Mouse (Mus musculus) spleen, postnatal 4 days (tissue): ENCODE data around the gene Borcs6.
A peak's percentile ranks its signal among the peaks of the same experiment; 100 is the strongest.
"Not testable (repeated sequence)": the region's sequence is repeated elsewhere in the genome, so short reads cannot be mapped to it uniquely, and the experiment has no call there.

Experiments used
- DNase-seq, 2 experiments: peaks; one replicate each; pipeline ENCODE4 v3.0.0; 2022; ENCODE audit warnings: low spot score in 2 of 2

Gene Borcs6

GRCm38 (mm10) chr11:69059357-69059974, at the start of gene Borcs6:
Gene Borcs6 (plus strand): TSS chr11:69059717.
- DNase-seq = peak; percentile 91 to 93

GRCm38 (mm10) chr11:69010400-69011323, 48.9 kb upstream of the Borcs6 start:
- DNase-seq = no peak

- not testable (repeated sequence) for DNase-seq
Measured at GRCm38 (mm10) chr11:69011445-69011844, 48.1 kb upstream of the Borcs6 start.

GRCm38 (mm10) chr11:69012071-69012601, 47.4 kb upstream of the Borcs6 start:
- peak; percentile 87 to 89 for DNase-seq

GRCm38 (mm10) chr11:69015644-69016441, 43.7 kb upstream of the Borcs6 start, which contains the start of gene Ctc1:
Gene Ctc1 (plus strand): TSS chr11:69015911.
- peak; percentile 90 to 93 for DNase-seq

- DNase-seq = no peak
Measured at GRCm38 (mm10) chr11:69016755-69017154, 42.8 kb upstream of the Borcs6 start.

GRCm38 (mm10) chr11:69020691-69021090, 38.8 kb upstream of the Borcs6 start:
- no peak for DNase-seq

- DNase-seq = no peak
Measured at GRCm38 (mm10) chr11:69026562-69026961, 33.0 kb upstream of the Borcs6 start.

- no peak for DNase-seq
Measured at GRCm38 (mm10) chr11:69028805-69029204, 30.7 kb upstream of the Borcs6 start.

- DNase-seq = no peak
Measured at GRCm38 (mm10) chr11:69033552-69033951, 26.0 kb upstream of the Borcs6 start.

- DNase-seq = no peak
Measured at GRCm38 (mm10) chr11:69034585-69034984, 24.9 kb upstream of the Borcs6 start.

- DNase-seq = peak in 1 of 2 experiments; percentile 65
Measured at GRCm38 (mm10) chr11:69035411-69035810, 24.1 kb upstream of the Borcs6 start.

- DNase-seq = peak; percentile 86 to 90
Measured at GRCm38 (mm10) chr11:69035849-69036248, 23.7 kb upstream of the Borcs6 start.

GRCm38 (mm10) chr11:69036486-69037230, 22.9 kb upstream of the Borcs6 start:
- DNase-seq = peak; percentile 85 to 93

GRCm38 (mm10) chr11:69037231-69038061, 22.1 kb upstream of the Borcs6 start:
- peak; percentile 82 to 89 for DNase-seq

- peak in 1 of 2 experiments; percentile 61 for DNase-seq
Measured at GRCm38 (mm10) chr11:69038173-69038572, 21.3 kb upstream of the Borcs6 start.

- DNase-seq = peak; percentile 86 to 92
Measured at GRCm38 (mm10) chr11:69045531-69046394, 13.8 kb upstream of the Borcs6 start, which contains the start of gene Aurkb. Gene Aurkb (plus strand): TSS chr11:69045647.

GRCm38 (mm10) chr11:69046395-69046774, 13.1 kb upstream of the Borcs6 start:
- peak in 1 of 2 experiments; percentile 63 for DNase-seq

- DNase-seq = peak in 1 of 2 experiments; percentile 60
Measured at GRCm38 (mm10) chr11:69047592-69047991, 11.9 kb upstream of the Borcs6 start.
